Mouse (Mus musculus) ES-E14 (cell line): ENCODE data around the gene Hap1. TPM values are rescaled to one million over a fixed set of nuclear protein-coding genes. Genes with fewer than 3 reads are reported as not detected.

Experiments used
- DNase-seq: peaks from one replicate; pipeline ENCODE4 v3.0.0-alpha.2; 2013; ENCODE audit warnings: low read depth, low spot score
- H3K27ac ChIP-seq: 2 replicates; pipeline ENCODE4 v1.5.1; 2012; ENCODE audit warnings: low read depth, mild to moderate bottlenecking, low read length, moderate library complexity, mixed read lengths; ENCODE audit not compliant: poor library complexity, insufficient read depth, severe bottlenecking
- H3K36me3 ChIP-seq: 2 replicates; pipeline ENCODE4 v1.6.1; 2012; ENCODE audit warnings: mild to moderate bottlenecking, low read length, moderate library complexity, mixed read lengths; ENCODE audit not compliant: control insufficient read depth, poor library complexity, insufficient read depth, severe bottlenecking
- H3K4me1 ChIP-seq, 2 experiments: fragments of 150-350 bp in 1 of 2; sonication (generic) in 1 of 2; 2 replicates each; pipeline ENCODE4 v1.6.1; 2012; ENCODE audit warnings: low read length in 2 of 2, mild to moderate bottlenecking in 1 of 2, mixed read lengths in 1 of 2; ENCODE audit not compliant: control insufficient read depth in 2 of 2, insufficient read depth in 2 of 2, poor library complexity in 1 of 2
- H3K4me3 ChIP-seq, 2 experiments: fragments of 150-350 bp in 1 of 2; sonication (generic) in 1 of 2; 2 replicates each; pipeline ENCODE4 v1.5.1; 2012; ENCODE audit warnings: low read length in 2 of 2, low read depth in 1 of 2, mild to moderate bottlenecking in 1 of 2, mixed read lengths in 1 of 2; ENCODE audit not compliant: insufficient read depth in 1 of 2, poor library complexity in 1 of 2, severe bottlenecking in 1 of 2
- H3K9ac ChIP-seq: 2 replicates; pipeline ENCODE4 v1.6.1; 2012; ENCODE audit warnings: low read depth, mild to moderate bottlenecking, low read length, mixed read lengths; ENCODE audit not compliant: poor library complexity, insufficient read depth, severe bottlenecking
- H3K9me3 ChIP-seq: fragments of 150-350 bp; sonication (generic); 2 replicates; pipeline ENCODE4 v1.6.1; 2012; ENCODE audit warnings: low read depth, mild to moderate bottlenecking, low read length; ENCODE audit not compliant: control insufficient read depth, insufficient read depth
- CHD2 ChIP-seq: IDR thresholded peaks from 2 replicates; pipeline ENCODE4 v1.6.1; 2014; ENCODE audit warnings: mild to moderate bottlenecking, low read depth, low read length, inconsistent platforms
- HCFC1 ChIP-seq: IDR thresholded peaks from 2 replicates; pipeline ENCODE4 v1.6.1; 2012; ENCODE audit warnings: low read length, inconsistent platforms, borderline replicate concordance; ENCODE audit not compliant: insufficient read depth
- MAFK ChIP-seq: IDR thresholded peaks from 2 replicates; pipeline ENCODE4 v1.6.1; 2014; ENCODE audit warnings: mild to moderate bottlenecking, low read depth, low read length, inconsistent platforms; ENCODE audit not compliant: insufficient read depth
- ZC3H11A ChIP-seq: IDR thresholded peaks from 2 replicates; pipeline ENCODE4 v1.6.1; 2012; ENCODE audit warnings: low read depth, mild to moderate bottlenecking, inconsistent platforms, low read length, borderline replicate concordance
- ZNF384 ChIP-seq: IDR thresholded peaks from 2 replicates; pipeline ENCODE4 v1.6.1; 2012; ENCODE audit warnings: low read depth, low read length, inconsistent platforms
- in situ Hi-C, 2 experiments: fragments of 600-800 bp; cut with MboI; formaldehyde crosslinking; loops; one replicate each; pipeline ENCODE4 v1.15.1; 2025; ENCODE audit warnings: low sequenced_read_pairs in 2 of 2, inconsistent platforms in 1 of 2; ENCODE audit not compliant: unreplicated experiment in 2 of 2
- total RNA-seq: library from RNA; depleted of rRNA; stranded (reverse); fragments of 300-350 nt; gene quantifications from 2 replicates; pipeline ENCODE4 v1.2.3, GENCODE M21; 2012

Hap1 gene
- total RNA-seq, 1 experiment, result 21.4 TPM

DNA sequence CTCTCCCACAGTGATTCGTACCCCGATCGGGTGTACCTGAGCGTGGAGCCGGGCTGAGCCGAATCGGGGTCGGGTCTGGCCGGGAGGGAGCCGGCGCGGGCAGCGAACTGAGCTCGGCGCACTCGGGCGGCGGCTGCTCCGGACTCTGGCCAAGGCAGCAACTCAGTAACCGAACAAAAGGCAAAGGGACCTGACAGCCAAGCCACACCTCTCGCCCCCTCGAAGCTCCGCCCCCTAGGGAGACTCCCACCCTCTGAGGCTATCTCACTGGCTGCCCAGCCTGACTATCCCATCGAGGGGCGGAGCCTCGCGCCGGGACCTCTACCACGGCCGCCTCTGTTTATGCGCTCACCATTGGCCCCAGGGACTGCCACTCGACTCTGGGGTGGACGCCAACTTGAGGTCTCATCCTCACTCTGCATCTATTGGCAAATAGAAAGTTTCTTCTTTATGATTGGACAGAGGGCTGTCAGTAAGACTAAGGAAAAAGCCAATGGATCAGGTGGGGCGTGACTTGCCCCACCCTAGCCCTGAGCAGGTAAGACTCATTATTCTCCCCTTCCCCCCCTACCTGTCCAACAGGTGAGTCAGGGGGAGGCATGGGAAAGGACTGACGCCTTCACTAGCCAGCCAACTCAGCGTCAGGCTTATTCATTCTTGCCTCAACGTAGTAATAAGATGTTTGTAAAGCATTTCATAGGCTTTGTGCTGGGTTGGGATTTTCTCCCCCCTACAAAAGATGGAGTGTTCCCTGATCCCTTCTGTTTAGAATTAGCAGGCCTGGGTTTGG, 41.9 kb upstream of the Hap1 start, which contains the start of gene Jup:
Gene Jup, minus strand, starts transcription at position 164 of the 790 bp plus-strand sequence.
- peak within 1 kb of the TSS; percentile 82 for H3K27ac ChIP-seq
- H3K4me3 ChIP-seq, result peak within 1 kb of the TSS; percentile 89 to 94
- peak; percentile 100 for DNase-seq
- H3K36me3 ChIP-seq, result no peaks in the 10 kb centered on the region
- no peaks in the 10 kb centered on the region for H3K9me3 ChIP-seq
- in situ Hi-C loops, result no loop called here
- TF ChIP-seq ZNF384 (no peak), ZC3H11A (no peak), CHD2 (peak; percentile 89), MAFK (no peak), HCFC1 (no peak)
- H3K9ac ChIP-seq, result peak within 1 kb of the TSS; percentile 78
- peaks cover 7 to 36% of the 10 kb centered on the region in 2 experiments for H3K4me1 ChIP-seq

- no peak for DNase-seq
- H3K36me3 ChIP-seq, result no peaks in the 10 kb centered on the region
- no peaks in the 10 kb centered on the region for H3K9me3 ChIP-seq
- TF ChIP-seq ZNF384 (no peak), MAFK (no peak), CHD2 (no peak), HCFC1 (peak; percentile 61; the same call in 1 of the 2 replicates), ZC3H11A (no peak)
- peak overlapping the region; percentile 78 for H3K9ac ChIP-seq
- in situ Hi-C loops, result no loop called here
- peak overlapping the region; percentile 89 to 94 for H3K4me3 ChIP-seq
- H3K4me1 ChIP-seq, result peaks cover 7 to 35% of the 10 kb centered on the region in 2 experiments
- peak overlapping the region; percentile 82 for H3K27ac ChIP-seq
These were observed 41.1 kb upstream of the Hap1 start for GRCm38 (mm10) chr11:100396886-100397599.

DNA sequence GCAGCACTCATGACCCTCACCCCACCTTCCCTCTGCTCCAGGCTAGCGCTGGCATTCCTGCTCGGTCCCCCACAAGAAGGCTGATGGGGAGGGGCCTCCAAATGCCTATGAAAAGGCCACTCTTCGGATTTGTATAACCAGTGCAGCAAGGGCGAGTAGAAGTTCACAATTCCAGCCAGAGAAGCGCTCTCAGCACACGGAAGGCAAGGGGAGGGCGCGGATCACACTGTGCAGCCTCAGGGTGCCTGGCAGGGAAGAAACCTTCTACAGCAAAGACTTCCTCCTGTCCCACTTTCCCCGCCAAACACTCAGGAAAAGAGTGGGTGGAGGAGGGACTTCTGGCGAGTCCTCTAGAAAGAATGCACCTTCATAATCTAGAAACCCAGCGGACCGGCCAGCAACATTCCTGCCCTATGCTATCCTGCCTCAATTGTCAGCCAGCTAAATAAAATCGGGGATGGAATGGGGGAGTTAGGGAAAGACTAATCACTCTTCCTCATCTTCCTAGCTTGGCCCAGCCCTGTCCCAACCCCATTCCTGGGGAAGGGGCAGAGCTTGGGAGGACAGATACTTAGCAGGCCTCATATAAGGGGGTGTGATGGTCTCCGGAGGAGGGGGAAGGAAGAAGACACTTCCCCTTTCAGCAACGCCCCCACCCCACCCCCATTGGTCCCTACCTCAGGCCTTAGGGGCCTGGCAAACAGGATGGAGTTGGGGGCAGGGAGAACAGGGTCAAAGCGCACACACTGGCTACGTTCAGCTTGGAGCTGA, 40.1 kb upstream of the Hap1 start:
- TF ChIP-seq ZNF384 (no peak), HCFC1 (no peak), CHD2 (no peak), ZC3H11A (no peak), MAFK (no peak)
- peak overlapping the region; percentile 42 for H3K9ac ChIP-seq
- no peaks in the 10 kb centered on the region for H3K9me3 ChIP-seq
- H3K4me3 ChIP-seq, result peak overlapping the region; percentile 89 to 94
- in situ Hi-C loops, result no loop called here
- no peak for DNase-seq
- H3K27ac ChIP-seq, result peak overlapping the region; percentile 82
- no peaks in the 10 kb centered on the region for H3K36me3 ChIP-seq
- peaks cover 11 to 36% of the 10 kb centered on the region in 2 experiments for H3K4me1 ChIP-seq

- 0 out of 2 replicates have a peak overlapping the region, but pooled peaks have one; percentile 82 for H3K27ac ChIP-seq
- H3K9ac ChIP-seq, result no peak overlapping the region
- H3K9me3 ChIP-seq, result no peaks in the 10 kb centered on the region
- in situ Hi-C loops, result no loop called here
- TF ChIP-seq ZNF384 (no peak), ZC3H11A (no peak), CHD2 (no peak), HCFC1 (no peak), MAFK (no peak)
- peaks cover 13 to 42% of the 10 kb centered on the region in 2 experiments for H3K4me1 ChIP-seq
- no peaks in the 10 kb centered on the region for H3K36me3 ChIP-seq
- peak overlapping the region; percentile 89 to 94; a peak in 3 of 4 replicates for H3K4me3 ChIP-seq
- DNase-seq, result no peak
These were observed 39.3 kb upstream of the Hap1 start for GRCm38 (mm10) chr11:100395200-100395599.
